Mouse (Mus musculus): Measurements from ENCODE around the gene Mr1. TPM values are rescaled to one million over a fixed set of nuclear protein-coding genes. Genes with fewer than 3 reads are reported as not detected.

Gene Mr1
- polyA plus RNA-seq, 1 experiment from 2014 or later = 5.7 TPM

DNA sequence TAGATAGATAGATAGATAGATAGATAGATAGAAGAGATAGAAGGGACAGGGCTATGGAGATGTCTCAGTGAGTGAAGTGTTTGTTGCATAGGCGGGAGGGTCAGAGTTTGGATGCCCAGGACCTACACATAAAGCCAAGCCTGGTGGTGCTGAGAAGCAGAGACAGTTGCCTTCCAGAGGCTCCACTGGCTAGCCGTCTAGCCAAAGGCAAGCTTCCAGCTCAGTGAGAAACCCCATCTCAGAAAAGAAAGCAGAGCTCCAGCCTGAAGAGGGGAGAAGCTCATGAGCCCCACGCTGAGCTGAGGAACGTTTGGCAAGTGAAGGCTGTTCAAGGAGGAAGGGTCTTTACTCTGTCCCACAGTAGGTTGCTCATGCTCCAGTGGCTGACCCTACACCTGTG is 44.0 kb downstream of the Mr1 start:
- no peak overlapping the region for H3K9ac ChIP-seq
- H3K27ac ChIP-seq = no peak overlapping the region
- no peak overlapping the region for H3K4me3 ChIP-seq (replicated peaks)
- no peak overlapping the region for H3K4me2 ChIP-seq
- 78% methylated on average over 4 of the region's 4 CpGs for WGBS
- H3K27me3 ChIP-seq = no peaks in the 10 kb centered on the region
- ATAC-seq (replicated peaks; ENCODE audit: low FRiP score) = no peak
- H3K4me1 ChIP-seq = 0 out of 2 replicates have a peak, but pooled peaks cover 6% of the 10 kb centered on the region
- no peaks in the 10 kb centered on the region for H3K36me3 ChIP-seq
- no peaks in the 10 kb centered on the region for H3K9me3 ChIP-seq (replicated peaks)

DNA sequence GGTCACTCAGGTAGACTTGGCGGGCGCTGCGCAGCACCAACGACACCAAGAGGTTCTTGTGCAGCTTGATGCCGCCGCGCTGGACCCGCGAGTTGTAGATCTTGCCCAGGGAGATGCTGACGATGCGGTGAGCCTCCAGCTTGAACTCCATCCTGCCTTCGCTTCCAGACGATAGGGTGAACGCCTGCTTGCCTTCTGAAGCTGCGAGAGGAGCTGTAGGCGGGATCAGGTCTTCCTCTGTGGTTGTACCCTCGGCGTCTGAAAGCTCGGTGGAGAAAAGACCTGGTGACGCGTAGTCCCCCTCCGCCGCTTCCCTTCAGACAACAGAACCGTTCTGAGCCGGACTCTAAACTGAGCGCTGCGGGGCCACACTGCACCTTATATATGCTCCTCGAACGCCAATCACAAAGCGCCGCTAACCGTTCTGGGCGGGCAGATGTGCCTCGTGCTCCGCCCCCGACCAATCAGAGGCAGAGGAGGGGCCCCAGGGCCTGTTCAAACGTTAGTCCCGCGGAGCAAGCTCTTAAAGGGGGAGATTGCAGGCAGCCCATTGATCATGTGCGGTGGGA is 47.2 kb downstream of the Mr1 start, which contains the start of gene Ier5:
Gene Ier5 (minus strand): TSS at position 357 of the 569 bp plus-strand sequence.
- Histone ChIP-seq H3K9me3 (replicated peaks) (no peaks in the 10 kb centered on the region), H3K27ac (peak within 1 kb of the TSS; percentile 89), H3K4me1 (peaks cover 31% of the 10 kb centered on the region), H3K4me2 (peak within 1 kb of the TSS; percentile 67), H3K36me3 (peaks cover 15% of the 10 kb centered on the region), H3K4me3 (replicated peaks) (peak within 1 kb of the TSS; percentile 72), H3K9ac (peak within 1 kb of the TSS; percentile 91), H3K27me3 (no peaks in the 10 kb centered on the region)
- WGBS = under 1% methylated on average over 40 of the region's 40 CpGs
- ATAC-seq (replicated peaks; ENCODE audit: low FRiP score) = peak; percentile 98

DNA sequence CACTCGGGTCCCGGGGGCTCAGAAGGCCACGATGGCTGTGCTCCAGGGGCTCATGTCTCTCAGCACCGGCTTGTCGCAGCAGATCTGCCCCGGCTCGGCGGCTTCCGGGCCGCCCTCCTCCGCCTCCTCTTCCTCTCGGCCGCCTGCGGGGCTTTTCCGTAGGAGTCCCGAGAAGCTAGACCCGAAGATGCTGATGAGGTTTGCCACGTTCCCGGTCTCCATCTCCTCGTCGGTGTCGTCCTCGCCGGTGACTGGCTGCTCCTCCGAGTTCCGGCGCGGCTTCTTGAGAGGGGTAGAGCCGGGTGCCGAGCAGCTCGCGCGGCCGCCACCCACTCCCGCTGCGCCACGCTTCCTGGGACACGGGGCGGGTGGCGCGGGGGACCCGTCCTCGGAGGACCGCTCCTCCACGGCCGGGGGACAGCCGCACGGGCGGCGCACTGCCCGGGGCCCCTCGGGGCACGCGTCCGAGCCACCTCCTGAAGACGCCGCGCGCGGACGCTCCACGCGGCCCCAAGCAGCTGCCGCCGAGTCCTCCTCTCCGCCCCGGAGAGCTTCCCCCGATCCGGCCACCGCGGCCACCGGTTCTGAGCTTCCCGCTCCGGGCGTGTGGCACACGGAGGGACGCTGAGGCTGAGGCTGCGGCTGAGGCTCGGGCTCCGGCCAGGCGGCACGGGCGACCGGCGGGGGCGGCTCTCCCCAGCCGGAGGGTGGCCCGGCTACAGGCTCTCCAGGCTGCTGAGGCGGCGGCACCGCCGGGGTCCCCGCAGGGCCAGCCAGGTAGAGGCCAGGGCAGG is 47.9 kb downstream of the Mr1 start:
- peak overlapping the region; percentile 67 for H3K4me2 ChIP-seq
- peak; percentile 77 for ATAC-seq (replicated peaks; ENCODE audit: low FRiP score)
- no peaks in the 10 kb centered on the region for H3K27me3 ChIP-seq
- peak overlapping the region; percentile 89 for H3K27ac ChIP-seq
- peaks cover 37% of the 10 kb centered on the region for H3K4me1 ChIP-seq
- peak overlapping the region; percentile 91 for H3K9ac ChIP-seq
- under 1% methylated on average over 87 of the region's 93 CpGs for WGBS
- H3K4me3 ChIP-seq (replicated peaks) = peak overlapping the region; percentile 72
- no peaks in the 10 kb centered on the region for H3K9me3 ChIP-seq (replicated peaks)
- peaks cover 15% of the 10 kb centered on the region for H3K36me3 ChIP-seq

DNA sequence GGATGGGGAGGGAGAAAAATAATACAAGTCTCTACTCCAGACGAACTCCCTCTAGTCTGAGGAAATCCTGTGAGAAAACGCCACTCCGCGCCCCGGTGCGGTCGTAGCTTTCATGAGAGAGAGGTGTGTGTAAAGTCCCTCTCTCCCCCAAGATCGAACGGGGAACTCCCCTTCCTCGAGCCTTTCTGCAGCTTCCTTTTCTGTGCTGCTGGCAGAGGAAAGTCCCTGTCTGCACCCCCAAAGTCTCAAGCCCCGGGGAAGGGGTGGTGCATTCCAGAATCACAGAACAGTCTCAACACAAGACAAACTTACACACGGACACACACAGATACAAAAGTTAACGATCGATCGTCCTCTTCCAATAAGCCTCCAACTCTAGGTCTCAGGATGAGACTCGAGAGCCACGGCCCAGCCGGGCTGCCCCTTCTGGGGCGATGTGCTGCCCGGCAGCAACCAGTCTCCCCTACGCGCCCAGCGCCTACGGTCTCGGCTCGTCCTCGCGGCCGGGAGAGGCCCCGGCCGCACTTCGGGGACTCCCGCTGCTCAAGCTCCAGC is 48.6 kb downstream of the Mr1 start:
- under 1% methylated on average over 33 of the region's 33 CpGs for WGBS
- ATAC-seq (replicated peaks; ENCODE audit: low FRiP score) = no peak
- Histone ChIP-seq H3K4me3 (replicated peaks) (peak overlapping the region; percentile 72), H3K36me3 (peaks cover 15% of the 10 kb centered on the region), H3K27me3 (no peaks in the 10 kb centered on the region), H3K4me2 (peak overlapping the region; percentile 67), H3K27ac (peak overlapping the region; percentile 89), H3K9ac (peak overlapping the region; percentile 91), H3K9me3 (replicated peaks) (no peaks in the 10 kb centered on the region), H3K4me1 (peaks cover 44% of the 10 kb centered on the region)

DNA sequence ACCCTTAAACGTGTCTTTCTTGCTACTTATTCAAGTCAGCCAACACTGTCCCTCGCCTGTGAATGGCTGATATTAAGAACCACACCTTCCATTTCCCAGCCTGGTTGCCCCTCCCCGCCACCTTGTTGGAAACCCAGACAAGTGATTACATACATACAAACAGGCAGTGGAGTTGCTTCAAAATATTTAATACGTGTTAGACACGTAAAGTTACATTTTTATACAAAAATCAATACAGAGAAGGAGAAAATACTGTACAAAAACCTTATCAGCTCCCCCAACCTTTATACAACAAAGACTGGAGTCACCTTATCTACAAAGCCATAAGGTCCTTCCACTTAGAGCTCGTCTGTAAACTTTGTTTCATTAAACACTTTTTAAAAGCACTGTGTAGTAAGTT is 49.3 kb downstream of the Mr1 start:
- Histone ChIP-seq H3K4me2 (peak overlapping the region; percentile 67), H3K4me3 (replicated peaks) (peak overlapping the region; percentile 72), H3K9ac (peak overlapping the region; percentile 91), H3K36me3 (peaks cover 15% of the 10 kb centered on the region), H3K4me1 (peaks cover 50% of the 10 kb centered on the region), H3K27me3 (no peaks in the 10 kb centered on the region), H3K9me3 (replicated peaks) (no peaks in the 10 kb centered on the region), H3K27ac (peak overlapping the region; percentile 89; the same call in 1 of the 2 replicates)
- no peak for ATAC-seq (replicated peaks; ENCODE audit: low FRiP score)
- 33% methylated on average over 6 of the region's 6 CpGs for WGBS

DNA sequence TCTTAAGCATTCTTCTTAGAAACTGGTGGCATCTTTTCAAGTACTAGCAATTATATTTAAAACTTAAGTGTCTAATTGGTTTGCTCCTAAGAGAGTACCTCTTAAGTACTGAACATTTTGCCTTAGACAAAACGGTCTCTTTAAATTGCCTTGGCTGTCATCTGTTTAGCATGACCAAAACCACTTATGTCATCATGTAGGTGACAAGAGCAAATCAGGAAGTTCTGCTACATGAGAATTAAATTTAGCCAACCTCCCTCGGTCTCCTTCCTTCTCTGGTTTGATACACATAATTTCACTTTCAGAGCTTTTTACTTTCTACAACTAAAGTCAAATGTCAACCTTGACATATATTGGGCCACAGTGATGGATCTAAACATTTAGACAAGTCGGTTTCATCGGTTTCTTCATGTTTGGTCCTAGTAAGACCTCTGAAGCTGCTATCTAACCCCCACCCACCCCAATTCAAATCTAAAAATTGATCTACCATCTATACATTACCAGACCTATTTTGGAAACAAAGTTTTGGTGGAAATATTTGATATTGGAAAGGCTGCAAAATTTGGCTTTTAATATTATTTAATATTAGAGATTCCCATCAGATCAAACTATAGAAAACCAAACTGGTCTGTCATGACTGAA is 49.9 kb downstream of the Mr1 start:
- 81% methylated on average over 4 of the region's 4 CpGs for WGBS
- Histone ChIP-seq H3K4me3 (replicated peaks) (peak overlapping the region; percentile 72), H3K4me1 (peaks cover 56% of the 10 kb centered on the region), H3K27me3 (no peaks in the 10 kb centered on the region), H3K27ac (no peak overlapping the region), H3K9ac (peak overlapping the region; percentile 10; the same call in 1 of the 2 replicates), H3K4me2 (peak overlapping the region; percentile 67), H3K36me3 (peaks cover 15% of the 10 kb centered on the region), H3K9me3 (replicated peaks) (no peaks in the 10 kb centered on the region)
- no peak for ATAC-seq (replicated peaks; ENCODE audit: low FRiP score)

DNA sequence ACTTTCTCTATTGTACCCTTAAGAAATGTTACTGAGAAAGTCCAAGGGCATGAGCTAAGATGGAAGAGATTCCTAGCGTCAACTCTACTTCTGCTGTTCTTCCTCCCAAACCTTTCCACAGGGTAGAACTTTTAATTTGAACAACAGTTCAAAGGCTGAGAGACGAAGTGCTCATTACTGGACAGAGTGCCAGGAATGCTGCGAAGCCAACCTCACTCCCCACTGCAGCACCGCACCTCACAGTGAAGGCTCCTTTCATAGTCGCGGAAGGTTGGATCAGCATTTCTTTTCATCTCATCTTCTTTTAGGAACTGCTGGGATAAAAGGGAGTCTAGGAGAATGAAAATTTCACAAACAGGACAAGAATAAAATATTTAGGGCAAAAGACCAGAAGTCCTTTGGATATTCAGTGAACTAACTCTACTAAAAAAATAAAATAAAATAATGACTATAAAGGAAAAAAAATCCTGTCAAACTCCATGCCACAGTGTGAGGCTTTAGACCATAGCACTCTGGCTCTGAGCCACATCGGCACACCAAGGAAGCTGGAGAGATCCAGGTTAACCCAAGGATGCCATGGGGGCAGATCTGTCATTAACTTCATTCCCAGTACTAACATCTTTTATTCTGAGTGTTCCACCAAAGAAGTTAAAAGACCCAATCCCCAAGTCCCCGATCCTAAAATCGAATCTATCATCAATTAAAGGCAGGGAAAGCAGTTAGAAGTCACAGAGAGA is 52.5 kb downstream of the Mr1 start:
- WGBS = 63% methylated on average over 9 of the region's 9 CpGs
- no peak for ATAC-seq (replicated peaks; ENCODE audit: low FRiP score)
- H3K4me2 ChIP-seq = no peak overlapping the region

DNA sequence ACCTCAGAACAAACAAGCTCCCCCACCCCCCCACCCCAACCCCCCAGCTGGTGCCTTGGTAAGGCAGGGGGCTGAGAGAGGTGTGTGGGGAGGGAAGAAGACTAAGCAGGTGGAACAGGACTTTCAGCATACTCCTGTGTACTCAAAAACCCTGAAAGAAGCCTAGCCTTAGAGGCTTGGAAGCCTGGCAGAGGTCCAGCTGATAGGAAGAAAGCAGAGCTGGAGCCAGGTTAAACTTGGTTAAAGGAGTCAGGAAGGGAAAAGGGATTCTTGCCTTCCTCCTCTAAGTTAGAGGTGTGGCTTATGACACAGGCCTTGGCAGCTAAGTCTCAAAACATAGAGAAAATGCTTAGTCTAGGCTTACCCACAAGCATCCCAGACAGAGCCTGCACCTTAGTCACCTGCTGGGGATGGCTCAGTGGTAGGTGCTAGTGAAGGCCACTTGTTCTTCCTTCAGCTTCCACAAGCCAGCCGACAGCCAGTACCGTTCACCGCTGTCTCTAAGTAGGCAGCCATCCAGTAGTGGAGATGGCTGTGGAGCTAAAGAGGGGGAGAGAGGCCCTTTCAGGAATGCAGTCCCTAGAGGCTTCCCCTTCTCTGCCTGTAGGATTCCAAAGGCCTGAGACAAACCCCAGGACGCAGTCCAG is 53.3 kb downstream of the Mr1 start:
- H3K4me2 ChIP-seq = no peak overlapping the region
- H3K4me1 ChIP-seq = peaks cover 74% of the 10 kb centered on the region
- H3K36me3 ChIP-seq = peaks cover 15% of the 10 kb centered on the region
- WGBS = 35% methylated on average over 4 of the region's 4 CpGs
- H3K9me3 ChIP-seq (replicated peaks) = no peaks in the 10 kb centered on the region
- H3K9ac ChIP-seq = no peak overlapping the region
- H3K4me3 ChIP-seq (replicated peaks) = no peak overlapping the region
- ATAC-seq (replicated peaks; ENCODE audit: low FRiP score) = peak; percentile 63
- no peaks in the 10 kb centered on the region for H3K27me3 ChIP-seq
- peak overlapping the region; percentile 73 for H3K27ac ChIP-seq

More for the DNA sequence above, 52.5 kb downstream of the Mr1 start:
- H3K9ac ChIP-seq = no peak overlapping the region
- peaks cover 15% of the 10 kb centered on the region for H3K36me3 ChIP-seq
- H3K4me3 ChIP-seq (replicated peaks) = no peak overlapping the region
- no peaks in the 10 kb centered on the region for H3K9me3 ChIP-seq (replicated peaks)
- peak overlapping the region; percentile 73 for H3K27ac ChIP-seq
- H3K27me3 ChIP-seq = no peaks in the 10 kb centered on the region
- peaks cover 70% of the 10 kb centered on the region for H3K4me1 ChIP-seq

DNA sequence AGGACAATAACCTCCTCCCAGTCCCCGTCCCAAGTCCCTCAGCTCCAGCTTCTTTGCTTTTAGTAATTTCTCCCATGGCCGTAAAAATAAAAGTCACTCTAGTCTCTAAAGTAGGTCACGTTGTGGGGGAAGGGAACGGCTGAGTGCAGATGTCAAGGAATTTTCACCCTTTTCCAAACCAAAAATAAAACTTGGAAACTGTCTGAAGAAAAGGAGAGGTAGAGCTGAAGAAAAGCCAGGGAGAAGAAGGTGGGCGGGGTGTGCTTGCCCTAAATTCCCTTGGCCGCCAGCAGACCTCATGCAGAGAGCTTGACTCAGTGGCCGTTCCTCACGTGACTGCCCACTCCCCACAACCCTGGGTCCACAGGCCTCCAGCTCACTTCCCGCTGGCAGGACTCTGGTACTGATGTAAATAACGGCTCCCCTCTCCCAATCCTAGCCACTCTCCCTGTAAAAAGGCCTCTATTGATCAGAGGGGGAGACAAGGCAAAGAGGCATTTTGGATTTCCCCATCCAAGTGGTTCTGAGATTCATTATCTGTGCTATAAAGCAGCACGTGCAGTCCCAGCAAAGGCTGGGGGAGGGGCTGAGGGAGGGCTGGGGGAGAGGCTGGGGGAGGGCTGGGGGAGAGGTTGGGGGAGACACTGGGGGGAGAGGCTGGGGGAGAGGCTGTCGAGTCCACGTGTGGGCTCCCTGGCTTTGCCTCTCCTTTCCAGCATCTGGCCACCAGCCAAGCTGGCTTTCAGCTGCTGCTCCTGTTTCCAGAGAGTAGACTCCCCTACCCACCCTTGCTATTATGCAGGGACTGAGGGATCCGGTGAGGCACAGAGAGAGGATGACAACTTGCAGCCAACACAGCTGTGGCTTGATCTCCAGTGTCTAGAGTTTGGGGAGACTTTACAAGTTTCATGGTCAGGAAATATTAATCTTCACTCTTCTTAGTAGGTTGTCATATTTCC is 54.5 kb downstream of the Mr1 start:
- no peak overlapping the region for H3K9ac ChIP-seq
- no peaks in the 10 kb centered on the region for H3K27me3 ChIP-seq
- peaks cover 73% of the 10 kb centered on the region for H3K4me1 ChIP-seq
- H3K4me2 ChIP-seq = peak overlapping the region; percentile 24; the same call in 1 of the 2 replicates
- peaks cover 15% of the 10 kb centered on the region for H3K36me3 ChIP-seq
- WGBS = 14% methylated on average over 14 of the region's 14 CpGs
- H3K4me3 ChIP-seq (replicated peaks) = no peak overlapping the region
- no peaks in the 10 kb centered on the region for H3K9me3 ChIP-seq (replicated peaks)
- ATAC-seq (replicated peaks; ENCODE audit: low FRiP score) = peak; percentile 64
- peak overlapping the region; percentile 73 for H3K27ac ChIP-seq

DNA sequence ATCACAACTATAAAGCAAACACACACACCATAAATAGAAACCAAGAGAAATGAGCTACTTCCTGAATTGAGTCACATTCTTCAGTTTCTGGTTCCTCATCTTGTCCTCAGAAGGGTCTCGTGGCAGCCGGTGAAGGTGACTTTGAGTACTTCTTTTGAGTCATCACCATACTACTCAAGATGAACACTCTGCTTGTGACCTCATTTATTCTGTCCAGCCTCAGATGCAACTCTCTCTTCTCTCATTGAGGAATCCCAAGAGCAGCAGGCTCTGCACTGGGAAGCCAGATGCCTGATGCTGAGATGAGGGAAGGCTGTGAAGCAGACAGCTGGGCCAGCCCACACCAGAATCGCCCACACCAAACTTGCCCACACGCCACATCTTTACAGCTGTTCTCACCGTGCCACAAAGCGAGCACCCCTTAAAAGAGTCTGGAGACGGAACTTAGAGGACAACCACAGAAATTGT is 55.2 kb downstream of the Mr1 start:
- H3K4me1 ChIP-seq = peaks cover 73% of the 10 kb centered on the region
- no peak overlapping the region for H3K4me3 ChIP-seq (replicated peaks)
- peaks cover 12% of the 10 kb centered on the region for H3K36me3 ChIP-seq
- no peak for ATAC-seq (replicated peaks; ENCODE audit: low FRiP score)
- 59% methylated on average over 7 of the region's 7 CpGs for WGBS
- H3K27ac ChIP-seq = peak overlapping the region; percentile 73
- H3K9ac ChIP-seq = no peak overlapping the region
- no peaks in the 10 kb centered on the region for H3K9me3 ChIP-seq (replicated peaks)
- H3K27me3 ChIP-seq = no peaks in the 10 kb centered on the region
- no peak overlapping the region for H3K4me2 ChIP-seq
